Mouse (Mus musculus): Measurements from ENCODE around the gene Exoc3l.
A peak's percentile ranks its signal among the peaks of the same experiment; 100 is the strongest.

Exoc3l gene

DNA sequence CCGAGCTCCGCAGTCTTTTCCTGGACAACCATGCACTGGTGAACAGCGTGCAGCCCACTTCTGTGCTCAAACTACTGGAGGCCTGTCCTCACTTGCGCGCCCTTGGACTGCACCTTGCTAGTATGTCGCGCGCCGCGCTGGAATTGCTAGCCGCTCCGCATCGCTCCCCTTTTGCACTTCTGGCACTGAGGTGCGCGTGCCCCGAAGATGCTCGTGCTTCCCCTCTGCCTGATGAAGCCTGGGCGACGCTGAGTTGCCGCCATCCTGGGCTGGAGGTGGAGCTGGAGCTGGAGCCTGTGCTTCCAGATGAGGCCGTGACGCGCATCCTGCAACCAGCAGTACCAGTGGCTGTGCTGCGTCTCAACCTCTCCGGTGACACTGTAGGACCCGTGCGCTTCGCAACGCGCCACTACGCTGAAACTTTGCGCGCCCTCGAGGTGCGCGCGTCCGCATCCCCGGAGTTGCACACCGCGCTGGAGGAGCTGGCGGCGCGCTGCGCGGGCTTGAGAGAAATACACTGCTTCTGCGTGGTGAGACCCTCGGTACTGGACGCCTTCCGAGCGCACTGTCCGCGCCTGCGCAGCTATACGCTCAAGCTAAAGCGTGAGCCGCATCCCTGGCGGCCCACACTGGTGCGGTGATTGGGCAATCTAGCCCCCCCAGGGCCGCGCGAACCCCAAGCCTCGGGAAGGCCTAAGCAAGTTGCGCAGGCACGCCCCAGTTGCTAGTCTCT, 27.4 kb downstream of the Exoc3l start:
- DNase-seq: peak in 1 of 2 experiments; percentile 35

DNA sequence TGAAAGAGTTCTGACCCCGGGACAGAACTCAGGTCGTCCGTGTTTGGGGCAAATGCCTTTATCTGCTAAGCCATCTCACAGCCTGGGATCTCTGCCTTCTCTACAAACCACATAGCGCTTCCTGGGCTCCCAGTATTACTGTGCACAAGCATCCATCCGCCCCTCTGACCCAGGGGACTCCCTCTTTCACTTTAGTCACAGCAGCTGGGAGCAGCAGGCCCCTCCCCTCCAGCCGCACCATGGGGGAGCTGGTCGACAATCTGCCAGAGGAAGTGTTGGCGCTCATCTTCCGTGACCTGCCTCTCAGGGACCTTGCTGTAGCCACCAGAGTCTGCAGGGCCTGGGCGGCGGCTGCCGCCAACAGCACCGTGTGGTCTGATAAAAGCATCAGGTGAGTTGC, 29.1 kb downstream of the Exoc3l start:
- DNase-seq: no peak

DNA sequence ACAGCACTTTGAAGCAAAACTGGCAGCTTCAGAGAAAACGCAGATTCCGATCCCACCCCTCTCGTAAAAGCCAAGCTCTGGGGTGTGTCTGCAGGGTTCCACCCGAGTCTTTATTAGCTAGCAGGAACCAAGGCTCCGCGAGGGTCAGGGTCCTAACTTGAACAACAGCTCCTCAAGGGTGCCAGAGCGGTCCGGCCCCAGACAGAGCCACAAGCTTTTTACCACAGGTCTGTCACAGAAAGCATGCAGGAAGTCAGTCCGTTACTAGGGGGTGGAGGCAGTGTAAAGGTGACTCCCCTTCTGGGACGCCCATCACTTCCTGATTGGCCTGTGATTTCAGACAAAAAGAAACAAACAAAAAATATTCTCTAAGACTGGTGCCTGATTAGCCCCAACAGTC, 30.8 kb downstream of the Exoc3l start:
- DNase-seq: peak; percentile 50 to 68

DNA sequence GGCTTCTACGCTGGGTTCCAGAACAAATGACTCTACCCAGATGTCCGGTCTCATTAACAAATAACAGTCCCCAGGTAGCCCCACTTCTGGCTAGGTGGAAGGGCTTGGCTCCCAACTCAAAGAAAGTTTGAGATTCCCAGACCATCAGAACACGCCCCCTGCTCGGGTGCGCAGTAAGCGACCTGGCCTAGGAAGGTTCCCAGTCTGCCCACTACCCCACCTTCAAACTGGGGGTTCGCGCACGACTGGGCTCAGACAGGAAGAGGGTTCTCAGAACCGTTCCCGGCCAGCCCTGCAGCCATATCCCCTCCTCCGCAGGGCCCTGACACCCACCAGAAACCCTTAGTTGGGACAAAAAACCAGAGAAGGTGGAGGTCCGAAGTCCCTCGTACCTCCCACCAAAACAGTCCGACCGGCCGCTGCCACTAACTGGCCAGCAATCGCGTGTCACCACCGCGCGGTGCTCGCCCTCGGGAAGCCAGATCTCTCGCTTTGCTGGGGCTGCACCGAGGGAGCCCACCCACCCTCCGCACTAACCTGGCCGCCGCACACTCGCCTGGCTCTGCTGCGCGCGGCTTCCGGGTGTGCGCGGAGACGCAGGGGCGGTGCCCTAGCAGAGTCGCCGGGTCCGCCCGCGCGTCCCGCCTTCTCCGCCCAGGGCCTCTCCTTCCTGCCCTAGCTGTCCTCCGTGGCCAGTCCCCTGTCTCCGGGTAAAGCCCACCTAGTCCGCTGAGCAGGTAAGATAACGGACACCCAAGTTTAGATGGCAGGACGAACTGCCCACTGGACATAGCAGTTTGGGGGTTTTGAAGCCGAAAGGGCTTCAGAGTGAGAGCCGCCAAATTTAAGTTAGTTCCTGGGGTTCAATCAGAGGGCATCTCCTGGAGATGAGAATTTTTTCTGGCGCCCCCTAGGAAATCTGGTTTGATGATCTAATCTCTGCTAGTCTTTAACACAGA, 31.6 kb downstream of the Exoc3l start, which contains the start of the genes Tradd and Fbxl8:
Gene Tradd (minus strand): TSS at position 586 of the 959 bp plus-strand sequence.
Gene Fbxl8 (plus strand): TSS at position 625 of the 959 bp plus-strand sequence.
- DNase-seq: peak; percentile 81 to 84

DNA sequence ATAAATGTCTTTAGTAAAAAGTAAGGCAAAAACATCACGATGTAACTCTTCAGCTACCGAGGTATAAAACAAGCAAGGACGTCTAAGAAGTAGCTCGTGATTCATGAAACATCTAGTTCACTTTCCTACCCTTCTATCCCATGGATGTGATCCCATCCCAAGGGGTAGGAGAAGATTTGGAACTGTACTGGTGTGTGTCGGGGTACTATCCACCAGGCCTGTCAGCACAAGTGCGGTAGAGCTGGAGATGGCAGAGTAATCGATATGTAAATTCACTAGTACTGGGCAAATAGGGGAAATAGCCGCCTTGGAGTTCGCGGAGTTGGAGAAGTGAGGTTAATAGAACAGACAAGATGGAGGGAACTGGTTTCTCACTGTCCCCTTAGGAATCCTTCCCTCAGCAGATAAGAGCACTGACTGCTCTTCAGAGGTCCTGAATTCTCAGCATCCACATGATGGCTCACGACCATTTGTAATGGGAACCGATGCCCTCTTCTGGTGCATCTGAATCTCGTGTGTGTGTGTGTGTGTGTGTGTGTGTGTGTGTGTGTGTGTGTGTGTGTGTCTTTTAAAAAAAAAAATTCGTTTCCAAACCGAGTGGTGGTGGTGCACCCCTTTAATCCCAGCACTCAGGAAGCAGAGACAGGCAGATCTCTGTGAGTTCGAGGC, 32.5 kb downstream of the Exoc3l start:
- DNase-seq: no peak

DNA sequence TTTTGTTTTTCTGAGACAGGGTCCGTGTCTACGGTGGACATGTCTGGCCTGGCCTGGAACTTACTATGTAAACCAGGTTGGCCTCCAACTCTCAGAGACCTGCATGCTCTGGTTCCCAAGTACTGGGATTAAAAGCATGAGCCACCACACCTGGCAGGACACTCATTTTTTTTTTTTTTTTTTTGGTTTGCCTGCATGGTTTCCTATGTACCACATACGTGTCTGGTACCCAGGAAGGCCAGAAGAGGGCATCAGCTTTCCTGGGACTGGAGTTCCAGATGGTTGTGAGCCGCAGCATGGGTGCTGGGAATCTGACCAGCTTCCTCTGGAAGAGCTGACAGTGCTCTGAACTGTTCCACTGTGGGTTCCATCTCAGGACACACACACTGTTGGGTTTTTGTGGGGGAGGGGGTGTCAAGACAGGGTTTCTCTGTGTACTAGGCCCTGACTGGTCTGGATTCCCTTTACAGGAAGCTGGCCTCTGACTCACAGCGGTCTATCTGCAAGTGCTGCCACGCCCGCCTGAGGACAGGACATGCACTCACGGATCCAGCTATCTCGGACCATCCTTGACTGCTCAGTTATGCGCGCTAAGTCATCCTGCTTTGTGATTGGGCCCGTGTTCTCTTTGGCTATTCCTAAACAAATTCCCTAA, 34.4 kb downstream of the Exoc3l start:
- DNase-seq: no peak

DNA sequence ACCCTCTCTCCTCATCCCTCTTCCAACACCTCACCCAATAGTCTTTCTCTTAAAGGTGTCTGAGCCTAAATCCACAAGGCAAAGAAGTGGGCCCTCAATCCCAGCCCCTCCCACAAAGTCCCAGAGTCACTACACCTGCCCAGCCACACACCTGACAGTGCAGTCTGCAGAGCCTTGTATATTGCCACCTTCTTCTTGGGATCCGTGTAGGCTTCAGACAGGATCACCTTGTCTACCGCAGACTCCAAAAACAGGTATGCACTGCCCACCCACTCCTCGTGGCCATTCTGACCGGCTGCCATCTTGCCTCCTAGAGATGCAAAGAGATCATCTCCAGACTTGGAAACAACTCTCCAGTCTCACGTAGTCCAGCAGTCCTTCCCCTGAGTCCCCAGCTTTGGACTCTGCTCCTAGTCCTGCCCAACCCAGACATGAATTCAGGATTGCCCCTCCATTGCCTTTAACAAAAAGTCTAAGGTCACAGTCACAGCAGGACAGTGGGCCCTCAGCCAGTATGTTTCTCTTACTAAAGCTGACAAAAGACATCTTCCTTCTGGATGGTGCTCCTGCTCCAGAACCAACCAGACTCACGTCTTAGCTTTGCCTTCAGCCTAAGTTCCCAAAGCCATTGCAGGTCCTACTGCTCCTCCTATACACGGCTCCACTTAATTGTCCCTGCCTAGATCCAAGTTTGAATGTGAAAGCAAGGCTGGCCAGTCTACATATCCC, 35.4 kb downstream of the Exoc3l start:
- DNase-seq: no peak

DNA sequence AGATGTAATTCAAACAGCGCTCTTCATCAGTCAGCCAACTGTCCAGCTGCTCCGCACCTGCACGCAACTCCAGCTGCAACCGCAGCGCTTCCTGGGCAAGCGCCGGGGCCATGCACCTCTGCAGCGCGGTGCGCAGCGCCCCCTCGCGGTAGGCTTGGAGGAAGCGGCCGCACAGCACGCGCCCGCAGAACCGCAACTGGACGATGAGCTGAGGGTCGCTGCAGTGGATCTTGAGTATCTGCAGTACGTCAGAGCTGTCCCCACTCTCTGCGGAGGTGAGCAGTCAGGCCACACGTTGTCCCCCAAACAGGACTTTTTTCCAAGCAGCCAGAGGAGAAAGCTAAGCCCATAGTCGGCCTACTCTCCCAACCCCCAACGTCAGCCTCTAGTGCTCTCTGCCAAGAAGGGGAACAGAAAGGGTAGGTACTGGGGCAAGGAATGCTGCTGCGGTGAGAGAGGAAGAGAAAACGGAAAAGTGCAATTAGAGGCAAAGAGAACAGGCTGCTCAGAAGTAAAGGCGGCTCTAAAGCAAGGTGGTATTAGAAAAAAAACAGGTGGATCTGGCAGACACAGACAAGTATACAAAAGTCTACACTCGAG, 36.1 kb downstream of the Exoc3l start:
- peak; percentile 63 to 69 for DNase-seq

DNA sequence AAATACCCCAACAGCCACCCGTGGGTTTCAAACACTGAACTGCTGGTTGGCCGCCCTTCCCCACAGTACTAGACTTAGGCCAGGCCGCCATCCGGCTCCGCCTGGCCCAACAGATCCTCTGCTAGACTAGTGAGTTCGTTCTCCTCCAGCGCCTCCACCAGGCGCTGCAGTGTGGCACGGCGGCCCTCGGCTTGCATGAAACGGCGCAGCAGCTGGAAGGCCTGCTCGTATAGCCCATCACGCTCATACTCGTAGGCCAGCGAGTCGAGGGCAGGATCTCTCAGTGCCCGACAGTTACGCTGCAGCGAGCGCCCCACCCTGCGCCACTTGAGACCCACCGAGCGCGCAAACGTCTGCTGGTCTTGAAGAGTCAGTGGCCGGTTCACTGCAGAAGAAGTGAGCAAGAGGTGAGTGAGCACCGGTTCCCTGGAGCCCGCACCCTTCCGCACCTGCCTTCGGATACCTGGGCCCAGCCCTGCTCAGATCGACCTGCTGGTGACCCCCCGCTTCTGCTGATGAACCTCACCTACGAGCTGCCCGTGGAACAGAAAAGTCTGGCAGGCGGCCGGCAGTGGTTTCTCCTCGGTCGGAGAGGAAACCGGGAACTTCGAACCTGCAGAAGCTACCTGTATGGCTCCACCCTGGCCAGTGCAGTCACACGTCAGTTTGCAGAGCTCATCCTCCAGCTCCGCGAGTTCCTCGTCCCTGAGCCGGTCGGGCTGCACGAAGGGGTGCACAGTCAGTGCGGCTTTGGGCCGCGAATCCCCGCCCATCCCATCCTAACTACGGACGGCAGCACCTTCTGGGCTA, 36.8 kb downstream of the Exoc3l start:
- peak in 1 of 2 experiments; percentile 39 for DNase-seq

DNA sequence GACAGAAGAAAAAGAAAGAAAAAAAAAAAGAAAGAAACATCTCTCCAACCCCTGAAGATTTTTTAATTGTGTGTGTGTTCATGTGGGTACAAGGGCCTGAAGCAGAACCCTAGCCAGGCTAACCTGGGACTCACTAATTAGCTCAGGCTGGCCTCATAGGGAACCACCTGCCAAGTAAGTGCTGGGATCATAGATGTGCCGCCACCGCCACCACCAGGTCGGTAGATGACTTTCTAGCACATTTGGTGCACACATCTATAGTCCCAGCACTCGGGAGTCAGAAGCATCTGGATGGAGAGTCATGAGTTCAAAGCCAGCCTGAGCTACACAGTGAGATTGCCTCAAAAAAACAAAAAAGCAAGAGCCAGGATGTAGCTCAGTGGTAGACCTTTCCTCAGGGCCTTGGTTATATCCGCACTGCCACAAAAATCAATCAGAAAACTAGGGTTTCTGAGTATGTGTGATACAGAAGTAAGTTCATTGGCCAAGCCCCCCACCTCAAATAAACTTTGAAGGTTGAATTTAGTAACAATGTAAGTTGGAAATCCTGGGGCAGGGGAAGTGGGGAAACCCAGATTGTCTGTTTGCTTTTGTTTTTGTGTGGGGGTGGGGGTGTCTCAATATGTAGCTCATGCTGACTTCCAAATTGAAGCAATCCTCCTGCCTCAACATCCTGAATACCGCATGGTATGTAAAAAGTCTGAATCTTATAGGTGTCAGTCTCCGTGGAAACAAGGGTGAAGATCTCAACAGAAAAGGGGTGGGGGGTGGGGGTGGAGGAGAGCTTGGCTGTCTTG, 38.4 kb downstream of the Exoc3l start:
- DNase-seq: no peak

DNA sequence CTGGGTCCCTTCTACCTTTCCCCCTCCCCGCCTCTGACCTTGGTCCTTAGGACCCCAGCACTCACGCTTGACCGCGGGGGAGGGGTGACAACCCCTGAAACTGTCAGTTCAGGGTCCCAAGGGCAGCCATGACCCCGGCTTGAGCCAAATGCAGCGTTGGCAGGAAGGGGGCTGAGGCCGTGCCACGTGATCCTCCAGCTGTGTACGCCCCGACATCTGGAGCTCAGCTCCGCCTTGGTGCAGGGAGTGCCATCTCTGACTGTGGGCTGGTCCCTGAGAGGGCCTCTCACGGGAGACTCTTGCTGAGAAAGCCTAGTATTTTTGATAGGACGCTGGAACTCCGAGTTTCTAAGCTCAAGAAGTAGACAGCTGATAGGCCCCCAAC, 40.9 kb downstream of the Exoc3l start, which contains the start of gene B3gnt9:
Gene B3gnt9 (minus strand): TSS at position 188 of the 385 bp plus-strand sequence.
- DNase-seq: peak; percentile 75

DNA sequence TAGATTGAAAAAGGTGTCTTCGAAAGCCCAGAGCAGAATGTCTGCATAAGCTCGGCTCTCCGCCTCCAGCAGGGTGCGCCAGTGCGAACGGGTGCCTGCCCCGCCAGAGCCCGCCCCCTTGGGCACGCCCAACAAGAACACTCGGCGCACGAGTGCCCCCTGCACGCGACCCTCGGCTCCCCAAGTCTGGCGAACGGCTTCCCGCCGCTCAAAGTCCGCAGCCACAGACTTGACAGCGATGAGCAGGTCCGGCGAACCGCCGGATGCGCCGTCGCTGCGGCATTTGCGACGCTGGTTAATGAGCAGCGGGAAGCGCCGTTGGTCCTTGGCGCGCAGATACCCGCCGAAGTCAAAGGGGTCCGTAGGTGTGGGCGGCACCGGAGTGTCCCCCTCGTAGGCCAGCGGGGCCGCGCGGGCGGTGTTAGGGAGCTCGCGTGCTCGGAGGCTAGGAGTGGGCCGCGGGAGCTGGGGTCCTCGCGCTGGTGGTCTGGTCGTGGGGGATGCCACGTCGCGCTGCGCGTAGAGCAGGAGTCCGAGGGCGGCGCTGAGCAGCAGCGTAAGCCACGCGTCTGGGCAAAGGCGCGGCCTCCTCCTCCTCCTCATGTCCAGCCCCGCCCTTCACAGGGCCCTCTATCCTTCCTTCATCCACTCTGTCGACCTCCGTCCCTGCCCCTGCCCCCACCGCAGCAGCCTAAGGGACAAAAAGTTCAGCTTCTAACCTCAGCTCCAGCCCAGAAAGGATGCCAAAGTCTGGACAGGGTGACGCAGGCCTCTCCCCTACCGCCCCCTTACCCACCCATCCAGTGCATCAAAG, 41.5 kb downstream of the Exoc3l start:
- DNase-seq: peak; percentile 86 to 87

DNA sequence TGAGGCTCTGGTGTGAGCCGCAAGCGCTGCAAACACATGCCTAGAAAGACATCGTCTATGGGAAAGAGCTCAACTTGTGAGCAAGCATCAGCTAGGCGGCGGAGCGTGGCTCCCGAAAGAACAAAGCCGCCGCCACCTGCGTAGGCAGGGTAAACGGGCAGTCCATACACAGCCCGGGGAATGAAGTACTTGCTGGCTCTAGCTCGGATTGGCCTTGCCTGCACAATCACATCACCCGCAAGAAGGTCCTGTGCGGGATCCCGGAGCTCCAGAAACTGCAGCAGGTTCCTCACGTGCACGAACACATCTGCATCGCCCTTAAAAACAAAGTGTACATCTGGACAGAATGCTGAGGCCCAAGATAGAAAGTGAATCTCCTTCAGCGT, 42.1 kb downstream of the Exoc3l start:
- DNase-seq: no peak

DNA sequence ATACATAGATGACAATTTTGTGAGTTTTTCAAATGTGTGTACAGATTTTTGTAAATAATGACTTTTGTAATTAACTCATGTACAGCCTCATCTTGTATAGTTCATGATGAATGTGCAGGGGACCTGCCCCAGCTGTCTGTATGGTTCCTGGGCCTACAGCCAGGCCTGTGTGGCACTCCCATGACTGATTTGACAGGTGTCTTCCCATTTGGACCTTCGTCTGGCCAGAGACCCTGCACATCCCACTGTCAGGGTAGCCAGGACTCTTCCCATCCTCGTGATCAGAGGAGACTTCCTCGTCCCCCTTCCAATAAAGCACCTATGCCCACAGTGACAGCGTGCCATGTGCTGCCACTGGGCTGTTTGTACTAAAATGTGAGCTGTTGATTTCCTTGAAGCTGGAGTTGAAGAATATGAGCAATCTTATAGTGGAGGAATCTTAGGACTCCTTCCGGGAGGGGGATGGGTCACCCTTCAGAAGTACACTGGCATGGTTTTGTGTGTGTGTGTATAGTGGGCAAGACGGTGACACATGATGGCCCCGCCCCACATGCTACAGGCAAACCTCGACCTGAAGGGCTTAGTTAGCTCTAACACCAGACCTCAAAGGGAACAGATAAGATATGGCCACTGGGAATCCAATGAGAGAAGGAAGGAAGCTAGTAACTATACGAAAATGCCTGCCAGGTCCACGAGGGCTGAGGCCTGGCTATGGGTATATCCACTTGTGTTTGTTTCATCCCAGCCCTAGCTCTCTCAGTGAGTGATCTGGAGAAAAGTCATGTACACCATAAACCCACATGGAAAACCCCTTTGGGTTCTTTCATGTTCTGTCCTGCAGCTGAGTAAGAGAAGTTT, 43.0 kb downstream of the Exoc3l start:
- no peak for DNase-seq

DNA sequence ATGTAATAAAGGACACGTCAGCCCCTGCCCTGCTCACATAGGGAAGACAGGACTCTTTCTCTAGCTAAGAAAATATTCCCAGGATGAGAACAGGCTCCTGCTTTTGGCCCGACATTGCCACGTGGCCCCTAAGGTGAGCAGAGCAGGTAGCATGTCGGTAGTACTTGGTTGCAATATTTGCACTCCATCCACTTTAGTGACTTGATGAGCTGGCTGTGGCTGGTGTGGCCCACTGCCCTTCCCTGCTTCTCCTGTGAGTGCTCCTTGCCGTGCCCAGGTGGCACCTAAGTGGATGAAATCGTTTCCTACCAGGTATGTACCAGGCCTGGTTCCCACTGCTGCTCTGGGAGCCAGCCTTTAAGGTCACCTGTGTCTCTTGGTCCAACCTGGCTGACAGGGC, 43.9 kb downstream of the Exoc3l start:
- DNase-seq: peak; percentile 68 to 74

DNA sequence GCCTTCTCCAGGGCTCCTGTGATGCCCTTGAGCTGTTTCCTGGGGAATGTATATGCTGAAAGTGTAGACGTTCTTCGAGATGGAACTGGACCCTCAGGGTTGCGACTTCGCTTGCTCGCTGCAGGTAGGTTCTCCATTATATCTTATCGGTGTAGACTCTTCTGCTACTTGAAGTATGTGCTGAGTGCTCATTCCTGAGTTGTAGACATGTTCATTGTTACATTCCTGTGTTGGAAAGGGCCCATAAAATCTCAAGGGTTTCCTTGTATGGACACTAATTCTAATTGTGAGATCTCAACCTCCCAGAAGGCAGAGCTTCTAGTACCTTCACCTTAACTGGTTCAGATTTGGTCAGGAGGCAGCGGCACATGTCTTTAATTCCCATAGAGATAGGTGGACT, 54.9 kb downstream of the Exoc3l start:
- DNase-seq: peak in 1 of 2 experiments; percentile 53
